Mouse (Mus musculus) T-cell, adult 66 days (primary cell): ENCODE data around the gene Olfr1378. TPM values are rescaled to one million over a fixed set of nuclear protein-coding genes. Genes with fewer than 3 reads are reported as not detected.

Experiments
- total RNA-seq, 2 experiments: library from RNA; stranded (reverse); gene quantifications; 3 replicates in 1 of 2; 4 replicates in 1 of 2; pipeline ENCODE4 v1.2.4; 2023

Olfr1378 gene
- total RNA-seq = not detected

DNA sequence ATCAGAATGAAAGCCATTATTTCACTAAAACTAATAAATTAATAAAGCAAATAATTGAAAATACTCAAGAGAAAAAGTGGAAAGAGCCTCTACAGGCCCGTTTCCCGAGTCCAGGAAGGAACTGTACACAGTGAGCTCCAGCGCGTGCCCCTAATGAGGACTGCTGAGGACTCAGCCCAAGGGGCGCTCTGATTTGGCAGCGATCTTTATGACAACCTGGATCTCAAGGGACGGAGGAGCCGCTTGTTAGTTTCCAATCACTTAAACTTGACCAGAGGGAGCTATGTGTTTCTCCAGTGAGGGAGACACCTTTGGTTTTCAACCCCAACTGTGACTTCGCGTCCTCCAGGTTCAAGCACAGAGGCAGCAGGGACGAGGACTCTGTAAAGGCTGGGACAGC is at the start of gene Olfr1378:
Olfr1378 (plus strand) TSS at position 301 of the 400 bp plus-strand sequence.

DNA sequence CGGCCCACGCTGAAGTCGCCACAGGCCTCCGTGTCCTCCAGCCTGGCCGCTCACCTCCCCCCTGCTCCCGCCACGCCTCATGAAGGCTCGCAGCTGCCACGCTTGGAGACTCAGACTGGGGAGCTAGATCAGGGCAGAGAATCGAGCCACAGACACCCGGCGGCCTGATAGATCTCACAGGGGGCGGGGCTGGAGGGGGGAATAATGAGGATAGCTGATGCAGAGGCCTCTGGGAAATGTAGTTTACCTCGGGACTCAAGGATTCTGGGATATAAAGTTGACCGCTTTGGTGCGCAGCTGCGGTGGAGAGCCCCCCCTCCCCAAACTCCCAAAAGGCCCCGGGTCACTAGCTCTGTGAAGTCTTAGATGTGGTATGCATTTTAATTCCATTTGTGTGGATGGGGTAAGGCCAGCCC is 34.9 kb upstream of the Olfr1378 start, which contains the start of gene Zfp354b:
Zfp354b (minus strand) TSS at position 183 of the 416 bp plus-strand sequence.

DNA sequence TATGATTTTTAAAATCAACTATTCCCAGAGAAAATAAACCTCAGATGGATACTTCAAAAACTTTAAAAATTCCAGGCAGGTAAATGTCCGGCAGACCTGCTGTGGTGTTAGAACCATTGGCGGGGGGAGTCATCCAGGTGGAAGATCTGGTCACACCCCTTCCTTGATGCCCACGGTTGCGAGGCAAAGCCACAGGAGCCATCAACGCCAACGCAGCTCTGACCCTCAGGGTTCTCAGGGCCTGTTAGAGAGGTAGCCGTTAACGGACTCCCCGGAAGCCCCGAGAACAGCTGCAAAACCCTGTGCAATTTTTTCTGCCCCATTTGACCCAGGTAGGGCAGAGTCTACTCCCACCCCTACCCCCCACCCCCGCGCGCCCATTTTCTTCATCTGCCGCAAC is 22.8 kb upstream of the Olfr1378 start, which contains the start of gene 4933414I15Rik:
4933414I15Rik (minus strand) TSS at position 260 of the 400 bp plus-strand sequence.

DNA sequence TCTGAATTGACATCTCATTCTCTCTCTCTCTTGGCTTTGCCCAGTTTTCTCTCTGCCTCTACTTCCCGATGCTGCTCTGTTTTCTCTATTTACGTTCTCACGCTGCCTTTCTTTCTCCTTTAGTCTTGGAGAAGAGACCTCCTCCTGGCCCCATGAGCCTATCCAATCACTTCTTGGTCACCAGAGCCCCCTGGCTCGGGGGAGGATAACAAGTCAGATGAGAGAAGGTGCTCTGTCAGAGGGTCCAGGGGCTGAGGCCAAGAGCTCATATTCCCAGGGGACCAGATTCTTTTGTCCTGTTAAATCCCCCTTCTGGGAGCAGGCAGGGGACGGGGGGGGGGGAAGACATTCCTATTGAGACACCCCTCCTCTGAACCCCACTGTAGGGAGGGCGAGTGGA is 12.7 kb upstream of the Olfr1378 start, which contains the start of gene Prop1:
Prop1 (minus strand) TSS at position 101 of the 400 bp plus-strand sequence.

DNA sequence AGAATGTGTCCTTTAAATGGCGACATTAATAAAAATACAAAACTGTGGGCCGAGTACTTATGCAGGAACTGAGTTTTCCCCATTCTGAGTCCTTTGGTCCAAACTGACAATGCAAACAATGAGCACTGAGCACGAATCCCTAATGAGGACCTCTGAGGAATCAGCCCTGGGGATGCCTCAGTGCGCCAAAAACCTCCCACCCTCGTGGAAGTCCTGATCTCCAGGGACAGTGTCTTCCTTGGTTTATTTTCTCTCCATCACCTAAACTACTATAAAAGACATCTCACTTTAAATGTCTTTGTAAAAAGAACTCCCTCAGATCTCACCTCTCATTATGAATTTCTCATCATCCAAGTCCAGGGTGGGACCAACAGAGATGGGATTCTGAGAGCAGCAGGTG is 15.3 kb downstream of the Olfr1378 start, which contains the start of gene Olfr1377:
Olfr1377 (plus strand) TSS at position 301 of the 400 bp plus-strand sequence.

DNA sequence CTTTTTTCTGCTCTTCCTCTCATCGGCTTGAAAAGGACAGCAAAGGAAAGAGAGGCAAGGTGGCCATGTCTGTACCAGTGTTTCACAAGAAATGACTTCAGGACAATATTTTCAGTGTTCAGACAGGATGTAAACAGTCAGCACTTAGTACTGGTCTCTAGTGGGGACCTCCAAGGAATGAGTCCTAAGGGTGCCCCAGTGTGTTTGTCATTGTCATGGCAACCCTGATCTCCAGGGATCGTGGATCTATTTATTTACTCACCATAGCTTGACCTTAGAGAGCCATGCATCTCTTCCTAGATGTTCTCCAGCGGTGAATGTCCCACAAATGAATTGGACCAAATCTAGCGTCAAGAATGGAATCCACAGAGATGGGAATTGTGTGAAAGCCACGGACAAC is 37.0 kb downstream of the Olfr1378 start, which contains the start of gene Olfr51:
Olfr51 (plus strand) TSS at position 301 of the 400 bp plus-strand sequence.

DNA sequence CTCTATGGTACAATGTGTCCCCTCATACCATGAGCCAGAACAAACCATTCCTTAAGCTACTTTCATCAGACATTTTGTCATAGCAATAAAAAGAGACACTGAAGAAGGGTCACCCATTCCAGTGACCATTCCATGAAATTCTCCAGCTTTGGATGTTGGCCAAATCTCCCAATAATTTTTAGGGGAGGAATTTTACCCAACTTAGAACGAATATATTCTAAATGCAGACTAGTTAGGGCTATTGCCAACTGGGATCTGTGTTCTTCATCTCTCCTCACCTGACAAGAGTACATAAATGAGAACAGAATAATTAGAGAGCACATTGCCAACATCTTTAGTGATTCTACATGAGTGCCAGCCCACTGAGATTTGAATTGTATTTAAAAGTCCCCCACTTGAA is 47.6 kb downstream of the Olfr1378 start, which contains the start of gene Olfr54:
Olfr54 (plus strand) TSS at position 301 of the 400 bp plus-strand sequence.

Other genes starting within 250 kb of the Olfr1378 start
- gene Zfp354c, start 138.8 kb upstream of the Olfr1378 start, total RNA-seq = 10 to 100 TPM; 16.2 to 21.5 TPM
- gene Zfp879, start 125.0 kb upstream of the Olfr1378 start, total RNA-seq = under 1 TPM; 0.41 to 0.90 TPM
- 10 to 100 TPM; 10.3 to 12.8 TPM for gene Grm6, start 115.8 kb upstream of the Olfr1378 start, total RNA-seq
- under 1 TPM; 0.38 to 0.39 TPM for gene Zfp454, start 78.9 kb upstream of the Olfr1378 start, total RNA-seq
- 1 to 10 TPM; 2.1 to 2.4 TPM for gene Zfp2, start 50.4 kb upstream of the Olfr1378 start, total RNA-seq
- not detected for gene Zfp354b, start 34.9 kb upstream of the Olfr1378 start, total RNA-seq
- not detected for gene 4933414I15Rik, start 22.8 kb upstream of the Olfr1378 start, total RNA-seq
- gene Prop1, start 12.8 kb upstream of the Olfr1378 start, total RNA-seq = not detected
- not detected for gene Olfr1377, start 15.4 kb downstream of the Olfr1378 start, total RNA-seq
- not detected for gene Olfr51, start 37.1 kb downstream of the Olfr1378 start, total RNA-seq
- not detected for gene Olfr54, start 47.7 kb downstream of the Olfr1378 start, total RNA-seq
- not detected for gene Olfr1375, start 81.6 kb downstream of the Olfr1378 start, total RNA-seq
- not detected for gene Zfp354a, start 92.7 kb downstream of the Olfr1378 start, total RNA-seq